Mouse (Mus musculus) liver, embryonic 16.5 days (tissue): ENCODE results near the gene Otc. TPM values are rescaled to one million over a fixed set of nuclear protein-coding genes. Genes with fewer than 3 reads are reported as not detected.

Experiments used
- ATAC-seq: fragments of 200-750 bp; cut with Nextera tagmentation; 2 replicates; pipeline ENCODE4 v1.8.0; 2017; ENCODE audit warnings: low read depth, mild to moderate bottlenecking, moderate number of reproducible peaks, moderate library complexity
- H3K27ac ChIP-seq: fragments of 300-500 bp; sonication (generic); 2 replicates; pipeline ENCODE4 v1.5.1; 2014; ENCODE audit warnings: mild to moderate bottlenecking, low read length
- H3K27me3 ChIP-seq: fragments of 300-500 bp; sonication (generic); 2 replicates; pipeline ENCODE4 v1.6.1; 2014; ENCODE audit warnings: low read depth, low read length, mixed read lengths; ENCODE audit not compliant: control insufficient read depth, insufficient read depth
- H3K36me3 ChIP-seq: fragments of 300-500 bp; sonication (generic); 2 replicates; pipeline ENCODE4 v1.6.1; 2014; ENCODE audit warnings: mild to moderate bottlenecking; ENCODE audit not compliant: control insufficient read depth, insufficient read depth
- H3K4me1 ChIP-seq: fragments of 300-500 bp; sonication (generic); 2 replicates; pipeline ENCODE4 v1.6.1; 2014; ENCODE audit warnings: low read depth, low read length, mixed read lengths; ENCODE audit not compliant: control insufficient read depth
- H3K4me2 ChIP-seq: fragments of 300-500 bp; sonication (generic); 2 replicates; pipeline ENCODE4 v1.6.1; 2014; ENCODE audit warnings: low read depth, low read length, mixed read lengths
- H3K4me3 ChIP-seq: fragments of 300-500 bp; sonication (generic); 2 replicates; pipeline ENCODE4 v1.5.1; 2014; ENCODE audit warnings: low read depth, mild to moderate bottlenecking, low read length
- H3K9ac ChIP-seq: fragments of 300-500 bp; sonication (generic); 2 replicates; pipeline ENCODE4 v1.6.1; 2014; ENCODE audit warnings: low read depth, low read length
- H3K9me3 ChIP-seq: fragments of 300-500 bp; sonication (generic); replicated peaks from 2 replicates; pipeline ENCODE4 v1.6.1; 2016; ENCODE audit warnings: low read length; ENCODE audit not compliant: control insufficient read depth
- WGBS: fragments of 180-500 bp; shearing (Covaris S2); extraction: QIAGEN DNeasy Blood & Tissue Kit; methylation state at CpG from one replicate; pipeline ENCODE4 v1.1.7; 2014; ENCODE audit not compliant: insufficient replicate concordance; 5-methylcytosine and 5-hydroxymethylcytosine counted together
- polyA plus RNA-seq: library from polyadenylated mRNA; unstranded; fragments of >200 nt; fragmentation: Nextera tagmentation; extraction: Ambion mirVana; gene quantifications from 2 replicates; pipeline ENCODE4 v1.2.1, GENCODE M21; 2015

Otc gene
- polyA plus RNA-seq, 1 experiment from 2014 or later = 63.5 TPM

GRCm38 (mm10) chrX:10251357-10251756 lies 748 bp upstream of the Otc start:
- ATAC-seq = no peak
- no peaks in the 10 kb centered on the region for H3K27me3 ChIP-seq
- no peak overlapping the region for H3K4me3 ChIP-seq
- no peaks in the 10 kb centered on the region for H3K36me3 ChIP-seq
- no peak overlapping the region for H3K27ac ChIP-seq
- no peaks in the 10 kb centered on the region for H3K4me1 ChIP-seq
- H3K4me2 ChIP-seq = no peak overlapping the region
- no peak overlapping the region for H3K9ac ChIP-seq
- no peaks in the 10 kb centered on the region for H3K9me3 ChIP-seq

- Histone ChIP-seq H3K9me3 (no peaks in the 10 kb centered on the region), H3K36me3 (no peaks in the 10 kb centered on the region), H3K27me3 (no peaks in the 10 kb centered on the region), H3K4me1 (no peaks in the 10 kb centered on the region), H3K27ac (no peak overlapping the region), H3K4me2 (no peak overlapping the region), H3K9ac (no peak overlapping the region), H3K4me3 (no peak overlapping the region)
- 59% methylated on average over 1 of the region's 1 CpGs for WGBS
- ATAC-seq = no peak
These were observed 5.7 kb downstream of the Otc start for GRCm38 (mm10) chrX:10257774-10258173.

GRCm38 (mm10) chrX:10258260-10258659 lies 6.2 kb downstream of the Otc start:
- no peaks in the 10 kb centered on the region for H3K27me3 ChIP-seq
- no peaks in the 10 kb centered on the region for H3K9me3 ChIP-seq
- no peak for ATAC-seq
- H3K4me3 ChIP-seq = no peak overlapping the region
- no peak overlapping the region for H3K9ac ChIP-seq
- no peaks in the 10 kb centered on the region for H3K36me3 ChIP-seq
- WGBS = 52% methylated on average over 5 of the region's 5 CpGs
- H3K4me2 ChIP-seq = no peak overlapping the region
- H3K4me1 ChIP-seq = no peaks in the 10 kb centered on the region
- H3K27ac ChIP-seq = no peak overlapping the region

DNA sequence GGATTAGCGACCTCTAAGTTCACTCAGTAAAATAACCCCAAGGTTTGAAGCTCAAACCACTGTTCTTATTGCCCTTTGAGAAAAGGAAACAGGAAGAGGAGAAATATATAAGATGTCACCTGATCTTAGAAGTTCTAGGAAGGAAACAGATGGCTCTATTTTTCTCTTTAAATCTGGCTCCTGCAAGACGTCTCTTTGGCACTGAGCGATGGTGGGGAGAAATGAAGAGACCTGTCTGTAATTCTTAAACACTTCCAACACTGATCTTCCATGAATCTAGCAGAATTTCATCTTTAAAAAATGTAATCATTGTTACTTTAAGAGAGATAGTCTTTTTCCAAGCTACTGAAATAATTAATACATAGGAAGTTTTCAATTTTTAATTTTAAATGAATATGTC lies 16.2 kb downstream of the Otc start:
- Histone ChIP-seq H3K4me1 (no peaks in the 10 kb centered on the region), H3K9me3 (no peaks in the 10 kb centered on the region), H3K36me3 (no peaks in the 10 kb centered on the region), H3K9ac (no peak overlapping the region), H3K27ac (no peak overlapping the region), H3K4me3 (no peak overlapping the region), H3K27me3 (no peaks in the 10 kb centered on the region), H3K4me2 (no peak overlapping the region)
- ATAC-seq = no peak
- 42% methylated on average over 3 of the region's 3 CpGs for WGBS

- H3K4me3 ChIP-seq = no peak overlapping the region
- no peak overlapping the region for H3K27ac ChIP-seq
- H3K4me2 ChIP-seq = no peak overlapping the region
- no peaks in the 10 kb centered on the region for H3K4me1 ChIP-seq
- no peak overlapping the region for H3K9ac ChIP-seq
- H3K36me3 ChIP-seq = no peaks in the 10 kb centered on the region
- no peaks in the 10 kb centered on the region for H3K27me3 ChIP-seq
- WGBS = 68% methylated on average over 4 of the region's 4 CpGs
- ATAC-seq = no peak
- H3K9me3 ChIP-seq = no peaks in the 10 kb centered on the region
These were observed 16.8 kb downstream of the Otc start for GRCm38 (mm10) chrX:10268761-10269437.

DNA sequence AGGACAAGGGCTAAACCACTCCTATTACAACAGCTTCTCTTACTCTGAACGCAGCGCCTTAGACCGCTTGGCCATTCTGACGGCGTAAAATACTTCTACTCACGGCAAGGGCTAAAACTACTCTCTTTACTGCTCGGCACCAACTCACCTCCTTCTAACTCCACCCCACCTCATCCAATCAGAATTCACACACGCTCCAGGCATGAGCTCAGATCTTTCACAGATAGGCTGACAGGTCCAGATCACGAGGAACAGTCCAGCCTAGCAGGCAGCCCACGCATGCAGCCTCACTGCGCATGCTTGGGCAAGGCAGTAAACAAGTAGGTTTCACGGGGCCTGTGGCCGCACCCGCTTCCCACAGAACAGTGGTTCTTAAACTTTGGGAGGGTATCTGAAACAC lies 45.2 kb downstream of the Otc start:
- ATAC-seq = no peak

GRCm38 (mm10) chrX:10318176-10318575 lies 66.1 kb downstream of the Otc start:
- no peak overlapping the region for H3K4me3 ChIP-seq

More for the DNA sequence above, 45.2 kb downstream of the Otc start:
- Histone ChIP-seq H3K4me2 (no peak overlapping the region), H3K9me3 (no peaks in the 10 kb centered on the region), H3K9ac (no peak overlapping the region), H3K4me3 (no peak overlapping the region), H3K27ac (no peak overlapping the region), H3K4me1 (no peaks in the 10 kb centered on the region), H3K27me3 (no peaks in the 10 kb centered on the region), H3K36me3 (no peaks in the 10 kb centered on the region)
- 76% methylated on average over 14 of the region's 14 CpGs for WGBS

DNA sequence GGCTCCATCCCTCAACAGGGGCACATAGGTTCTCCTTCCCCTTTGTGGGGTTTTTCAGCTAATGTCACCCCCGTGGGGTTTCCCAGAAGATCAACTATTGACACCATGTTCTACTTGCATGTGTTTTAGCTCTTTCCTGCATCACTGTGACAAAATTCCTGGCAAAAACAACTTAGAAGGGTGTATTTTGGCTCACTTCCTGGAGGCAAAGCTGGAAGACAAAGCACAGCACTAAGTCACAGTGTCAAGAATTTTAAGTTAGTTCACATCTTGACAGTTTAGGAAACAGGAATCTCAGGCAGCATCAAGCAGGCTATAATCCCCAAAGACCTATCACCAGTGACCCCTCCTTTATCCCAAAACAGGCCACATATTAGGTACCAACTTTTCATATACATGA lies 78.1 kb downstream of the Otc start:
- Histone ChIP-seq H3K36me3 (no peaks in the 10 kb centered on the region), H3K9me3 (no peaks in the 10 kb centered on the region), H3K27me3 (no peaks in the 10 kb centered on the region), H3K4me2 (no peak overlapping the region), H3K27ac (no peak overlapping the region), H3K4me3 (no peak overlapping the region), H3K4me1 (no peaks in the 10 kb centered on the region), H3K9ac (no peak overlapping the region)
- ATAC-seq = no peak
- 19% methylated on average over 1 of the region's 1 CpGs for WGBS

More at GRCm38 (mm10) chrX:10318176-10318575, 66.1 kb downstream of the Otc start:
- Histone ChIP-seq H3K4me2 (no peak overlapping the region), H3K27me3 (no peaks in the 10 kb centered on the region), H3K9ac (no peak overlapping the region), H3K36me3 (no peaks in the 10 kb centered on the region), H3K4me1 (no peaks in the 10 kb centered on the region), H3K9me3 (no peaks in the 10 kb centered on the region), H3K27ac (no peak overlapping the region)
- WGBS = 53% methylated on average over 4 of the region's 4 CpGs
- ATAC-seq = no peak

DNA sequence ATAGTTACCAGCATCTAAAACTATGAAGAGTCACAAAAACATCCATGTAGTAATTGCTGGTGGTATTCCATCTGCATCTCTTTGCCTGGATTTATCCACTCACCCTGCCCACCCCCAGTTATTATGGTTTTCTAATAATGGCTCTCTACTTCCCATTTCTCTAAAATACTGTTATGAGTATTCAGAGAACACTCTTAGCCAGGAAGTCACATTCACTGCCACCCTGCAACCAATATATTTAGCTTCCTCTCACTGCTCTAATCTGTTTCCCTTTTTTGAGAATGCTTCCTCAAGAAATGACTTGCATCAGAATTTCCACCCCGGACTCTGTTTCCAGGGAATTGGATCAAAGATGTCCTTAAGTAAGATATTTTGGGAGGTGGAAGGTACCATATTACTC lies 79.6 kb downstream of the Otc start:
- no peak overlapping the region for H3K4me2 ChIP-seq
- no peaks in the 10 kb centered on the region for H3K4me1 ChIP-seq
- no peak for ATAC-seq
- H3K9ac ChIP-seq = no peak overlapping the region
- 32% methylated on average over 1 of the region's 1 CpGs for WGBS
- no peaks in the 10 kb centered on the region for H3K9me3 ChIP-seq
- H3K4me3 ChIP-seq = no peak overlapping the region
- no peaks in the 10 kb centered on the region for H3K27me3 ChIP-seq
- no peak overlapping the region for H3K27ac ChIP-seq
- no peaks in the 10 kb centered on the region for H3K36me3 ChIP-seq
